Mouse (Mus musculus) sigmoid colon, adult 10 weeks (tissue): ENCODE data around the gene Cxcl17. TPM values are rescaled to one million over a fixed set of nuclear protein-coding genes. Genes with fewer than 3 reads are reported as not detected.

ENCODE experiments used
- polyA plus RNA-seq: library from polyadenylated mRNA; stranded (reverse); fragments of 350-450 nt; fragmentation: Illumina TruSeq; extraction: RNeasy Lipid Tissue Mini Kit (QIAGEN cat#74804); gene quantifications from one replicate; pipeline ENCODE4 v1.2.3, GENCODE M21; 2014; ENCODE audit warnings: low read depth, low replicate concordance

Cxcl17 gene
- polyA plus RNA-seq = not detected

DNA sequence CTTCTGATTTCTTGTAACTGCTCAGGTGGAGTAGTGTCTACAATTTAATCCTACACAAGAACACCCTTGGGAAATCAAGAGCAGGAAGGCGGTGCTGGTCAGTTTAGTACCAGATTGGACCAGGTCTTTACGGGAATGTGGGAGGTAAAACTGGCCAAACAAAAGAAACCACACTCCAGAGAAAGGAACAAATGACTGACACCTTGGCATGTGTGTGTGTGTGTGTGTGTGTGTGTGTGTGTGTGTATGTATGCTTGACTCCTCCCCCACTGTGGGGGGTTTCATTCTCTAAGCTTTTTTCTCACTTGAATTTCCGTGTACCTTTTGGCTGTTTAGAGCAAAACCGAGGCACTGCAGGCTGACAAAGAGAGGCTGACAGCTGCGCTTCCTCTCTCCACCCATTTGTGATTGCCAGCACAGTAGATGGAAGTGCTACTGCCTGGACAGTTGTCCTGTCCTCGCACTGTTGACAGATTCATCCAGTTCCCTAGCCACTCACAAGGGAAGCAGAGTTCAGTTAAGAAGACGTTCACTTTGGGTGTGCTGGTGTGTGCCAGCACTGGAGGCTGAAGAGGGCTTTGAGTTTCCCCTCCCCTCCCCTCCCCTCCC is at the start of gene Cxcl17:
Cxcl17 (minus strand) TSS at position 54 of the 609 bp plus-strand sequence.

DNA sequence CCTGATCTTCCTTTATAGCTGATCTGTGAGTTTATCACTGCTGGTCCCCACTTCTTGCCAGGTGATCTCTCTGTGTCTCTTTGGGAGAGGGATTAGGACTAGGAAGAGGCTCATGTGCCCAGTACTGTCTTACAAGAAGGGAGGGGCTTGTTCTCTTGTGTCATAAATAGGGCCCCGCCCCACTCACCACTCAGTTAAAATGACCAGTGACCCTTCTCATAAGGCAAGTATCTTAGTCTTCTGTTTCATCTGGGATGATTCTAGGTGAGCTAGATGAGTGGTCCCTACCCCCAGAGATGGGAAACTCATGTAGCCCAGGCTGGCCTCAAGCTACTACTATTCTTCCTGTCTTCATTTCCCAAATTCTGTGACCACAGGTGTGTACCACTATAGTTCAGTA is 14.1 kb downstream of the Cxcl17 start, which contains the start of gene Lipe:
Lipe (minus strand) TSS at position 101 of the 400 bp plus-strand sequence.

DNA sequence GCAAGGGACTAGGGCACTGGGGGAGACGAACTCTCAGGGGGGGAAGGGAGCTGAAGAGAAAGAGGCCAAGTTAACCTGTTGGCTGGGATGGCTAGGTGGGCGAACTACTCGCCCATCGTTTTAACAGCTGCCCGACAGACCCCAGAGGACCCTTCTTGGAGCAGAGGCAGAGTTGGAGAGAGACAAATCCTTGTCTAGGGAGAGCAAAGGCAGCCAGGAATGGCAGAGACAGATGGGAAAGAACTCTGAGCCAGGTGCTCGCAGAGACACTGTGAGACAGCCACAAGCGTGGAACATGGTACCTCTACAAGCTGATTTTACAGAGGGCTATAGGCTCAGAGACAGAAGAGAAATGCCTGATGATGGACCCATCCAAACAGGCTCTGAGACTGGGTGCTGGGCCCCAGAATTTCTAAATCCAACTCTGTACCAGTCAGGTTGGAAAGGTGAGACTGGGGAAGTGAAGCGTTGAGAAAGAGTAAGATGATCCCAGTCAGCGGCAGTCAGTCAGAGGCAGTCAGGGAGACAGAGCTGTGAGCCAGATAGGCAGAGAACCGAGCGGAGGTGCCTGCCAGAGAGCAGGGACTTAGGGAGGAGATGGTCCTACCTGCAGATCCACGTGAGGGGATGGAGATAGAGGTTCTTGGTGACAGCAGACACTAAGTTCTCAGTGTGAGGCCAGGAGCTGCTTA is 43.5 kb downstream of the Cxcl17 start, which contains the start of gene Cnfn:
Cnfn (minus strand) TSS at position 667 of the 692 bp plus-strand sequence.

Other genes with a start within 250 kb of the Cxcl17 start
- gene Pou2f2, start 233.2 kb downstream of the Cxcl17 start, polyA plus RNA-seq = 1.7 TPM
- 1.9 TPM for gene Dedd2, start 192.3 kb downstream of the Cxcl17 start, polyA plus RNA-seq
- 1.5 TPM for gene Zfp526, start 191.5 kb downstream of the Cxcl17 start, polyA plus RNA-seq
- 7.9 TPM for gene Gsk3a, start 175.0 kb downstream of the Cxcl17 start, polyA plus RNA-seq
- gene Erf, start 162.1 kb downstream of the Cxcl17 start, polyA plus RNA-seq = 1.6 TPM
- gene Cic, start 145.2 kb downstream of the Cxcl17 start, polyA plus RNA-seq = 20.7 TPM
- 9.2 TPM for gene Pafah1b3, start 114.9 kb downstream of the Cxcl17 start, polyA plus RNA-seq
- gene Prr19, start 111.5 kb downstream of the Cxcl17 start, polyA plus RNA-seq = not detected
- not detected for gene Tmem145, start 106.8 kb downstream of the Cxcl17 start, polyA plus RNA-seq
- 1.2 TPM for gene Megf8, start 95.7 kb downstream of the Cxcl17 start, polyA plus RNA-seq
- gene Cnfn, start 43.2 kb downstream of the Cxcl17 start, polyA plus RNA-seq = not detected
- not detected for gene Lipe, start 14.2 kb downstream of the Cxcl17 start, polyA plus RNA-seq
- 3,714 TPM for gene Ceacam1, start 64.7 kb upstream of the Cxcl17 start, polyA plus RNA-seq
- gene Ceacam2, start 127.0 kb upstream of the Cxcl17 start, polyA plus RNA-seq = 5.8 TPM
- gene Erich4, start 203.0 kb upstream of the Cxcl17 start, polyA plus RNA-seq = not detected
- 51.1 TPM for gene Dmac2, start 206.5 kb upstream of the Cxcl17 start, polyA plus RNA-seq
- not detected for gene B3gnt8, start 213.8 kb upstream of the Cxcl17 start, polyA plus RNA-seq
- not detected for gene Bckdha, start 246.1 kb upstream of the Cxcl17 start, polyA plus RNA-seq
- gene Exosc5, start 246.3 kb upstream of the Cxcl17 start, polyA plus RNA-seq = 0.76 TPM